Mouse (Mus musculus) intestine, embryonic 15.5 days (tissue): ENCODE measurements around the gene Snx11. TPM values are rescaled to one million over a fixed set of nuclear protein-coding genes. Genes with fewer than 3 reads are reported as not detected.

Experiments
- ATAC-seq: fragments of 200-750 bp; cut with Nextera tagmentation; 2 replicates; pipeline ENCODE4 v1.8.0; 2017; ENCODE audit warnings: moderate TSS enrichment, moderate library complexity
- H3K27ac ChIP-seq: fragments of 300-500 bp; sonication (generic); 2 replicates; pipeline ENCODE4 v1.5.1; 2015; ENCODE audit warnings: mild to moderate bottlenecking, inconsistent platforms
- H3K27me3 ChIP-seq: fragments of 300-500 bp; sonication (generic); replicated peaks from 2 replicates; pipeline ENCODE4 v1.6.1; 2015; ENCODE audit warnings: inconsistent platforms
- H3K36me3 ChIP-seq: fragments of 300-500 bp; sonication (generic); 2 replicates; pipeline ENCODE4 v1.6.1; 2015; ENCODE audit warnings: inconsistent platforms
- H3K4me1 ChIP-seq: fragments of 300-500 bp; sonication (generic); replicated peaks from 2 replicates; pipeline ENCODE4 v1.6.1; 2015; ENCODE audit warnings: inconsistent platforms
- H3K4me2 ChIP-seq: fragments of 300-500 bp; sonication (generic); replicated peaks from 2 replicates; pipeline ENCODE4 v1.6.1; 2015; ENCODE audit warnings: mild to moderate bottlenecking, inconsistent platforms
- H3K4me3 ChIP-seq: fragments of 300-500 bp; sonication (generic); replicated peaks from 2 replicates; pipeline ENCODE4 v1.5.1; 2015; ENCODE audit warnings: inconsistent platforms
- H3K9ac ChIP-seq: fragments of 300-500 bp; sonication (generic); 2 replicates; pipeline ENCODE4 v1.6.1; 2015; ENCODE audit warnings: inconsistent platforms
- H3K9me3 ChIP-seq: fragments of 300-500 bp; sonication (generic); 2 replicates; pipeline ENCODE4 v1.6.1; 2016; ENCODE audit warnings: inconsistent platforms
- whole genome bisulfite sequencing: fragments of 180-500 bp; shearing (Covaris S2); methylation state at CpG from one replicate; pipeline ENCODE4 v1.1.7; 2015; 5-methylcytosine and 5-hydroxymethylcytosine counted together
- polyA plus RNA-seq: library from polyadenylated mRNA; unstranded; fragments of >200 nt; fragmentation: Nextera tagmentation; extraction: Ambion mirVana; gene quantifications from 2 replicates; pipeline ENCODE4 v1.2.1, GENCODE M21; 2015

The Snx11 gene
- polyA plus RNA-seq, 1 experiment from 2014 or later = 14.6 TPM

DNA sequence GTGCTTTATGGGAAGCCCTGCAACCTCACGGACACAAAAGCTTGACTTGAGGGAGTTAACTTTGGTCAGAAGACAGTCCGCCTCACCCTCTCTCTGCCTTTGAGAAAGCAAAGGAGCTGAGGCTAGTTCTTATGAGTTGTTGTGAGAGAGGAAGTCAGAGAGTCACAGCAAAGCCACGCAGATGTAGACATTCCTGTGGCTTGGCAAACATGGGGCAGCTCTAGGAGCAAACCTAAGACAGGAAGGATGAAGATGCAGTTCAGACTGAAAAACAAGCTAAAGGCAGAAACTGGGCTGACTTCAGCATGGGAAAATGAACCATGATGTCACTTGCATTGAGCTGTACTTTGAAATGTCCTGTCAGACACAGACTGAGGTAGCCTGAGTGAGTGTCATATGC, 29.8 kb downstream of the Snx11 start:
- no peaks in the 10 kb centered on the region for H3K27me3 ChIP-seq
- 49% methylated on average over 3 of the region's 3 CpGs for WGBS
- no peaks in the 10 kb centered on the region for H3K36me3 ChIP-seq
- H3K4me2 ChIP-seq = no peak overlapping the region
- no peak overlapping the region for H3K9ac ChIP-seq
- H3K9me3 ChIP-seq = no peaks in the 10 kb centered on the region
- ATAC-seq = no peak
- H3K27ac ChIP-seq = no peak overlapping the region
- no peak overlapping the region for H3K4me3 ChIP-seq
- peaks cover 6% of the 10 kb centered on the region for H3K4me1 ChIP-seq

GRCm38 (mm10) chr11:96746648-96747047, 30.7 kb downstream of the Snx11 start:
- Histone ChIP-seq H3K9me3 (no peaks in the 10 kb centered on the region), H3K4me3 (no peak overlapping the region), H3K36me3 (no peaks in the 10 kb centered on the region), H3K4me1 (peaks cover 13% of the 10 kb centered on the region), H3K9ac (no peak overlapping the region), H3K27ac (no peak overlapping the region), H3K4me2 (no peak overlapping the region), H3K27me3 (no peaks in the 10 kb centered on the region)
- WGBS = 70% methylated on average over 6 of the region's 6 CpGs
- no peak for ATAC-seq

GRCm38 (mm10) chr11:96743891-96744290, 33.5 kb downstream of the Snx11 start:
- 65% methylated on average over 4 of the region's 4 CpGs for WGBS
- no peak overlapping the region for H3K9ac ChIP-seq
- H3K27me3 ChIP-seq = peaks cover 5% of the 10 kb centered on the region; the same call in 1 of the 2 replicates
- no peaks in the 10 kb centered on the region for H3K9me3 ChIP-seq
- no peak for ATAC-seq
- H3K4me3 ChIP-seq = no peak overlapping the region
- H3K27ac ChIP-seq = no peak overlapping the region
- no peak overlapping the region; the same call in 1 of the 2 replicates for H3K4me2 ChIP-seq
- no peaks in the 10 kb centered on the region for H3K36me3 ChIP-seq
- H3K4me1 ChIP-seq = peaks cover 16% of the 10 kb centered on the region

DNA sequence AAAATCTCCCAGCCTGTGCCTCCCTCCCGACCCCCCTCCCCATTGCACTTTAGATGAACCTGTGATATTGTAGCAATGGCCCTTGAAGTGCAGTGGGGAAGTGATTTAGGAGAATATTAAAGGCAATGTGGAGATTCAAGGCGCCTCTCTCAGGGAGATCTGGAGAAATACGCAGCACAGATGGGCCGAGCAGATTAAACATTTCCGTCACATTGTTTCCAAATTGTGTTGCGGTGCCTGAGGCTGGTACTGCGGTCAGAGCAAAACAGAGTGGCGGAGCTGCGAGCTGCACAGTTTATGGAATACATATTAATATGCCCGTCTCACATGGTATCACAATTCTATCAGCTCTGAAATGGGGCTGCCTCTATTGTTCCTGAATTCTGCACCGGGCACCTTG, 34.4 kb downstream of the Snx11 start:
- 23% methylated on average over 11 of the region's 11 CpGs for WGBS
- H3K36me3 ChIP-seq = no peaks in the 10 kb centered on the region
- H3K4me1 ChIP-seq = peaks cover 20% of the 10 kb centered on the region
- no peak for ATAC-seq
- no peak overlapping the region for H3K4me3 ChIP-seq
- no peak overlapping the region for H3K27ac ChIP-seq
- H3K4me2 ChIP-seq = no peak overlapping the region; the same call in 1 of the 2 replicates
- H3K9ac ChIP-seq = no peak overlapping the region
- H3K27me3 ChIP-seq = peaks cover 5% of the 10 kb centered on the region; the same call in 1 of the 2 replicates
- no peaks in the 10 kb centered on the region for H3K9me3 ChIP-seq

DNA sequence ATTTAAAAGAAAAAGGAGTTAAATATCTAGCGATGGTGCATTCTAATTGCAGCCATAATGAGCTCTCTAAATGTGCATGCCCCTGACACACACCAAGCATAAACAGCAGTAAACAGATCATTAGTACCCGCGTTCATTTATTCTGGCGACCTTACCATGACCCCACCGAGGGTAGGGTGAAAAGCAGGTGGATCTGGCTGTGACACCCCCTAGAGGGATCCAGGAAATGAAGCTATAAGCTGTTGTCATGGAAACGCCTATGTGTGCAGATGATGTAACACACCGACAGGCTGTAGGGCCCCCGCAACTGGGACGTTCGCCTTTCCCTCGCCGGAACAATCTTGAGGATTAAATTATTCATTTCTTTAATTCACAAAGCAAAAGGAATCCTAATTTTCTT, 35.4 kb downstream of the Snx11 start:
- H3K27ac ChIP-seq = no peak overlapping the region
- H3K9ac ChIP-seq = no peak overlapping the region
- no peak for ATAC-seq
- H3K4me3 ChIP-seq = no peak overlapping the region
- H3K36me3 ChIP-seq = no peaks in the 10 kb centered on the region
- H3K9me3 ChIP-seq = no peaks in the 10 kb centered on the region
- H3K4me1 ChIP-seq = peaks cover 20% of the 10 kb centered on the region
- WGBS = 19% methylated on average over 12 of the region's 12 CpGs
- H3K4me2 ChIP-seq = 0 out of 2 replicates have a peak overlapping the region, but pooled peaks have one; percentile 2
- peaks cover 5% of the 10 kb centered on the region; the same call in 1 of the 2 replicates for H3K27me3 ChIP-seq

- Histone ChIP-seq H3K27me3 (peaks cover 11% of the 10 kb centered on the region; the same call in 1 of the 2 replicates), H3K9me3 (no peaks in the 10 kb centered on the region), H3K36me3 (no peaks in the 10 kb centered on the region), H3K9ac (no peak overlapping the region), H3K4me3 (no peak overlapping the region), H3K4me1 (peaks cover 27% of the 10 kb centered on the region), H3K27ac (no peak overlapping the region), H3K4me2 (no peak overlapping the region)
- 53% methylated on average over 12 of the region's 12 CpGs for WGBS
- ATAC-seq = no peak
Measured at GRCm38 (mm10) chr11:96740796-96741195, 36.6 kb downstream of the Snx11 start.

DNA sequence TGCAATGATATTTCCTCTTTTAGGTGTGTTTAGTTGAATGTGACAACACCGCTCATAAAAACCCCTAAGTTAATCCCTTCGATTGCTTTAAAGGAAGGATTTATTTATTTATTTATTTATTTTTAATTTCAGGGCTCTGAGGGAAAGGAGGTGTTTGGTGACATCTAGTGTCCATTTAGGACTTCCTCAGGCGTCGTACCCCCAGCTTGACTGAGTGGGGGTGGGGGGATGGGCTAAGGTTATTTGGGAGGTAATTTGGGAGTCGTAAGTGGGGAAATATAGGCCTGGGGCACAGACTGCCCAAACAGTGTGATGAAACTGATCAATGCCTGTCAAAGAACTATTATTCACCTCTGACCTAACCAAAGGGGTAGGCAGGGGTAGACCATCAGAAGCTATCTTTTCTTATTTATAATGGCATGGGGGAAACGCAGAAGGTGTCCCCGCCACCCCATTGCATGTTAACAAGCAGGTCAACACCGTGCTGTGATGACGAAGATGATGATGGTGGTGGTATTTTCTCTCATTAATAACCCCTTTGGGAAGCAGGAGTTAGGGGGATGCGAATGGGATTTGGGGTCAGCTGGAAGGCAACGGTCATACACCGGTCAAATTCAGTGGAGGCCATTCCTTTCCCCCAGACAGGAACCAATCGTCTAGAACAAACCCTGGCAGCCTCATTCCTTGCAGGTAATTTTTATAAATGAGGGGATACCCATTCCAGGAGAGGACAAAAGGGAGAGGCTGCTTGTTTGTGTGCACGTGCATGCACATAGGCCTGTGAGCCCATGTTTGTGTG, 39.5 kb downstream of the Snx11 start:
- Histone ChIP-seq H3K4me1 (0 out of 2 replicates have a peak, but pooled peaks cover 21% of the 10 kb centered on the region), H3K27ac (no peak overlapping the region), H3K4me2 (no peak overlapping the region), H3K9ac (no peak overlapping the region), H3K9me3 (no peaks in the 10 kb centered on the region), H3K4me3 (no peak overlapping the region), H3K27me3 (peaks cover 11% of the 10 kb centered on the region), H3K36me3 (no peaks in the 10 kb centered on the region)
- no peak for ATAC-seq
- 75% methylated on average over 14 of the region's 14 CpGs for WGBS

GRCm38 (mm10) chr11:96736361-96736760, 41.0 kb downstream of the Snx11 start:
- no peaks in the 10 kb centered on the region for H3K9me3 ChIP-seq
- no peak overlapping the region for H3K9ac ChIP-seq
- H3K27me3 ChIP-seq = peaks cover 9% of the 10 kb centered on the region
- H3K4me1 ChIP-seq = 0 out of 2 replicates have a peak, but pooled peaks cover 17% of the 10 kb centered on the region
- no peak overlapping the region for H3K27ac ChIP-seq
- no peaks in the 10 kb centered on the region for H3K36me3 ChIP-seq
- WGBS = 32% methylated on average over 11 of the region's 11 CpGs
- H3K4me3 ChIP-seq = no peak overlapping the region
- no peak for ATAC-seq
- H3K4me2 ChIP-seq = peak overlapping the region; percentile 51

DNA sequence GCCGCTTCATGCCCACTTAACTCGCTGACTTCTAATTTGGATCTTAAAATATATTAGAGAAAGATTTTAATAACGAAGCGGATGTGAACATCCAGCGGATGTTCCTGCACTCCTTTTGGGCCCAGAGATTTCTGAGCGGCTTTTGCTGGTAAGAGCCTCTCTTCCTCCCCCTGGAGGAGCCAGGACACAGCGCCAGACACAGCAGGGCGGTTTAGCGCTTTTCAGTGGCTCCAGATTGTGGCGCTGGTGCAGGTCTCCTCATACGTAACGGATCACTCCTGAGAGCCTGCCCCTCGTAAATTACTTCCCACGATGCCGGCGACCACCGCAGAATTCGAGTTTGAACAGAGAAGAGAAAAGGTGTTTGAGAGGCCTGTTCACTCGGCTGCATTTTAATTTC, 41.5 kb downstream of the Snx11 start:
- Histone ChIP-seq H3K4me2 (peak overlapping the region; percentile 51), H3K36me3 (no peaks in the 10 kb centered on the region), H3K4me3 (peak overlapping the region; percentile 1; the same call in 1 of the 2 replicates), H3K27ac (no peak overlapping the region), H3K27me3 (peaks cover 6% of the 10 kb centered on the region), H3K9ac (peak overlapping the region; percentile 20; the same call in 1 of the 2 replicates), H3K4me1 (0 out of 2 replicates have a peak, but pooled peaks cover 16% of the 10 kb centered on the region), H3K9me3 (no peaks in the 10 kb centered on the region)
- peak; percentile 59; the same call in 1 of the 2 replicates for ATAC-seq
- WGBS = 5% methylated on average over 19 of the region's 19 CpGs

DNA sequence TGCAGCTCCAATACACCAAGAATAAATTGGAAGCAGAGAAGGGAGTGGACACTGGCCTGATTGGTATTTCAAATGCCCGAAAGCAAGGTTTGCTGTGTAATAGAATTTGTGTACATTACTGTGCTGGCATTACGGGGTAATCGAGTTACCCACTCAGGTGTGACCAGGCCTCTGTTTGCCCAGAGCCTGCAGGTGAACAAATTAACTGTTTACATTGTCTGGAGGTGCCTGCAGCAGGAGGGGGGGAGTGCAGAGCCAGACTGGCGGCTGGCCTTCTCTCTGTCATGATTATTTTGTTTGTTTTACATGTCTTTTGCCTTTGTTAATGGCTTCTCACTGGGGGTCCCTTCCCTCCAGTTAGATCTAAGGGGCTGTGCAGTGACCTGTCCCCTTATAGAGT, 44.7 kb downstream of the Snx11 start:
- H3K9me3 ChIP-seq = no peaks in the 10 kb centered on the region
- H3K27ac ChIP-seq = no peak overlapping the region
- no peak overlapping the region for H3K4me2 ChIP-seq
- no peak overlapping the region for H3K4me3 ChIP-seq
- H3K27me3 ChIP-seq = peaks cover 6% of the 10 kb centered on the region
- H3K4me1 ChIP-seq = 0 out of 2 replicates have a peak, but pooled peaks cover 10% of the 10 kb centered on the region
- ATAC-seq = peak; percentile 66; the same call in 1 of the 2 replicates
- 40% methylated on average over 4 of the region's 4 CpGs for WGBS
- H3K36me3 ChIP-seq = no peaks in the 10 kb centered on the region
- H3K9ac ChIP-seq = no peak overlapping the region

DNA sequence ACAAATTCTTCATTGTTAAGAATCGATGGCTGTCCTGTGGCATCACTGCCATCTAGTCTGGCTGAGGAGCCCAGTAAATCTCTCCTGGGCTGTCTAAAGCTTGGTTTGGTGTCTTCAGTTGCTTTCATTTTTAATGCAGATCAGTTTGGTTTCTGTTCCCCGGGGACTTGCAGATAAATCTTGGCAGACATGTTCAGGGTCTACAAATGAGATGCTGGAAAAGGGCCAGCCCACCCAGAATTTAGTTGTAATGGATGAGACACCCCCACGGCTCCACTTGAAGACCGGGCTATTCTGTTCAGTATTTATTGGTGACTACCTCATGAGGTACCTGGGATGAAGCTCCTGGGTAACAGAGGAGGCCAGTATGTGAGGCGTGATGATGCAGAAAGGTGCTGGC, 47.0 kb downstream of the Snx11 start:
- Histone ChIP-seq H3K4me3 (no peak overlapping the region), H3K27me3 (no peaks in the 10 kb centered on the region; the same call in 1 of the 2 replicates), H3K4me1 (0 out of 2 replicates have a peak, but pooled peaks cover 2% of the 10 kb centered on the region), H3K9ac (no peak overlapping the region), H3K36me3 (no peaks in the 10 kb centered on the region), H3K9me3 (no peaks in the 10 kb centered on the region), H3K4me2 (no peak overlapping the region), H3K27ac (no peak overlapping the region)
- WGBS = 65% methylated on average over 5 of the region's 5 CpGs
- ATAC-seq = no peak

DNA sequence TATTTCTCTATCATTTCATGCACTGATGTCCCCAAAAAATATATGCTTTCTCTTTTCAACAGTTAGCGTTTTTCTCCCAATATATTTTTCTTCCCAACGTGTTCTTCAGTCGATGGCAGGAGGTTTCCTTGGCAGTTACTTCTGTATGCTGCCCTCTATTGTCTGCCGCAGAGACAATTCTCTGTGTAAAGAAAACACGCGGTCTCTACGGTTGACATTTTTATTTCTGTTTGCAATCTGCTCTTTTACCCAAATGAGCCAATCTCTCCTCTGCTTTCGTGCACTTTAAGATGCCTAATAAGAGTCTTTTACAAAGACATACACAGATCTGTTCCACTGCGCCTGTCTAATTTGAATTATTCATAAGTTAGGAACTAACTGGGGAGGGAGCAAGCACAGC, 47.9 kb downstream of the Snx11 start:
- Histone ChIP-seq H3K4me3 (no peak overlapping the region), H3K36me3 (no peaks in the 10 kb centered on the region), H3K27me3 (no peaks in the 10 kb centered on the region; the same call in 1 of the 2 replicates), H3K27ac (no peak overlapping the region), H3K4me1 (0 out of 2 replicates have a peak, but pooled peaks cover 2% of the 10 kb centered on the region), H3K4me2 (no peak overlapping the region), H3K9me3 (no peaks in the 10 kb centered on the region), H3K9ac (no peak overlapping the region)
- WGBS = 32% methylated on average over 9 of the region's 9 CpGs
- no peak for ATAC-seq
